Mouse (Mus musculus): ENCODE measurements at regions not wholly inside any gene's neighbourhood (a gene's known extent, or its start where the extent isn't known, plus 50 kb on each side); places are given as distances from the start of the nearest gene placed in this dataset.
A peak's percentile ranks its signal among the peaks of the same experiment; 100 is the strongest.

GRCm38 (mm10) chr16:93533205-93533604 lies 70.7 kb downstream of the Setd4 start:
- DNase-seq = no peak

DNA sequence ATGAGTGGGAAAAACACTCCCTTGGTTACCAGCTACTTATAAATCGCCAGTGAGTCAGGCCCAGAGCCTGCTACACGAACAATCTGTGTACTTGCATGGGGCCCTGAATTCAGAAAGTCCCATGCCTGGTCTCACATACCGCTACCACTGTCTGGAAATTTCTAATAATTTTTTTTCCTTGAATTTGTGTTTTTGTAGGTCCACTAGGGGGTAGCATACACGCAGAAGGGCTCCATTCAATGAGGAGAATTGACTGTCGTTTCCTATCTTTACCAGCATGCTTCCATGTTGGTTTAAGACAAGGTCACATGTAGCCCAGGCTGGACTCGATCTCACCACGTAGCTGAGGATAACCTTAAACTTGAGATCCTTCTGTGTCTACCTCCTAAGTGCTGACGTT lies 71.9 kb downstream of the Setd4 start:
- no peak for DNase-seq

DNA sequence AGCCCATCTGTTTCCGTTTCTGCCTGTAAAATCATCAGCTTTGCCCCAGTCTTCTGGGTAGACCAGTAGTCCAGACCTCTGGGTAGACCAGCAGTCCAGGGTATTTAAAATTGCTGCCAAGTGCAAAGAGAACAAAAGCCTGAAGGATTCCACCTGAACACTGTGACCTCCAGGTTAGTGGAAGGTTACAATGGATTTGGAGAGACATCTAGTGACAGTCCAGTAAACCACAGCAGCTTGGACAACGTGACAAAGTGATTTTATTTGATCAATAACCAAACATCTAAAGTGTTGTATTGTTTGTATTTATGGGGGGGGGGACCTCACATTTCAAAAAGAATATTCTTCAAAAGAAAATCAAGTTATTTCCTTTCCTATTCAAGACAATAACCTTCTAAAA lies 81.4 kb downstream of the Setd4 start:
- DNase-seq = no peak

DNA sequence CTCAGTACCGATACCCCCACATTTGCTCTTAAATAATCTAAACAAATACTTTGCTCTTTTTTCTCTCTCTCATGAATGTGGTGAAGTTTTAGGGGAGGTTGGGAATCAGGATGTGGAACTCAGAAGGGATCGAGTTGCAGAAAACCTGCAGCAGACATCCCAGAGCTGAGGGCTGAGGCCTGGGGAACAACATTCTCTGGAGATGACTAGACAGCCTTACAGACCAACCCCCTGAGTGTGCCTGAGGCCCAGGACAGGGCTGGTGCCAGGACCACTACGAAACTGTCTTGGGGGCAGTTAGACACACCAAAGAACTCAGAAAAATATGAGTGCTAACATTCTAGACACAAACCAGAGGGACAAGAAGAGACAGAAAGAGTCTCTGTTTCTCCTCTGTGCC lies 83.4 kb downstream of the Setd4 start:
- DNase-seq = no peak

GRCm38 (mm10) chr16:93518620-93519019 lies 85.2 kb downstream of the Setd4 start:
- no peak for DNase-seq

- no peak for DNase-seq
These were observed 87.1 kb downstream of the Setd4 start for GRCm38 (mm10) chr16:93516793-93517192.

- no peak for DNase-seq
These were observed 88.4 kb downstream of the Setd4 start for GRCm38 (mm10) chr16:93515456-93515941.

- no peak for DNase-seq
These were observed 90.2 kb downstream of the Setd4 start for GRCm38 (mm10) chr16:93513616-93514041.

DNA sequence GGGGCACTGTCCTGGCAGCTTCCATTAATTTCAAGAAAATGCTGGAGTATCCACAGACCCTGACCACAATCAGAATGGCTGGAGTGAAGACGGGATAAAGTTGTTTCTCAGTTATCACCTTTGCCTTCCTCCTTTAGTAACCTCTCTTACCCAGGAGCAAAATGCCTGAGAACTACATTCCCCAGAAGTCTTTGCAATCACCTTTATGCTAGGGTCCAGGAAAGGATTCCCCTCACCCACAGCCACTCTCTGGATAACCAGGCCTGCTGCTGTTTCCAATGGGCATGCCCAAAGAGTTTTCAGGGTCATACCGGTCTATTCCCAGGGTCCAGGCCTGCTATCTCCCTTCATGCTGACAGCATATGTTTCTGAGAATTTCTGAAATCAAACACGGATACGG lies 91.9 kb downstream of the Setd4 start:
- DNase-seq = no peak

GRCm38 (mm10) chr16:93511517-93511916 lies 92.3 kb downstream of the Setd4 start:
- DNase-seq = peak; percentile 5

DNA sequence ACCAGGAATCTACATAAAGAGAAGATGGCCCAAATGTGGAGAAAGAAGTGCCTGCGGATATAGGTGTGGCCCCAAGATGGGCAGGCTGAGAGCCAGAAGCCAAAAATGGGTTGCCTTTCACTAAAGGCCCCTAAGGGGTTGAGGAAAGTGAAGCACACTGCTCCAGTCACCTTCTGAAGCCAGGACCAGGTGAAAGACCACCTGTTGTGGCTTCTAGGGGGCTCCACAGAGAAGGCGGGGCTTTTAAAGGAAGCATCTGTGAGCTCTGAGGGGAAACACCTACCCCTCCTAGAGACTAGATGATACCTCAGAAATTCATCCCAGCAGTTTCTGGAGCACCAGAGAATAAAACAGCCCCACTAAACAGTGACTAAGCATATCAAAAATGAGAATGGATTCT lies 105.1 kb downstream of the Setd4 start:
- DNase-seq = no peak

GRCm38 (mm10) chr16:93493337-93494002 lies 110.4 kb downstream of the Setd4 start:
- DNase-seq = no peak

DNA sequence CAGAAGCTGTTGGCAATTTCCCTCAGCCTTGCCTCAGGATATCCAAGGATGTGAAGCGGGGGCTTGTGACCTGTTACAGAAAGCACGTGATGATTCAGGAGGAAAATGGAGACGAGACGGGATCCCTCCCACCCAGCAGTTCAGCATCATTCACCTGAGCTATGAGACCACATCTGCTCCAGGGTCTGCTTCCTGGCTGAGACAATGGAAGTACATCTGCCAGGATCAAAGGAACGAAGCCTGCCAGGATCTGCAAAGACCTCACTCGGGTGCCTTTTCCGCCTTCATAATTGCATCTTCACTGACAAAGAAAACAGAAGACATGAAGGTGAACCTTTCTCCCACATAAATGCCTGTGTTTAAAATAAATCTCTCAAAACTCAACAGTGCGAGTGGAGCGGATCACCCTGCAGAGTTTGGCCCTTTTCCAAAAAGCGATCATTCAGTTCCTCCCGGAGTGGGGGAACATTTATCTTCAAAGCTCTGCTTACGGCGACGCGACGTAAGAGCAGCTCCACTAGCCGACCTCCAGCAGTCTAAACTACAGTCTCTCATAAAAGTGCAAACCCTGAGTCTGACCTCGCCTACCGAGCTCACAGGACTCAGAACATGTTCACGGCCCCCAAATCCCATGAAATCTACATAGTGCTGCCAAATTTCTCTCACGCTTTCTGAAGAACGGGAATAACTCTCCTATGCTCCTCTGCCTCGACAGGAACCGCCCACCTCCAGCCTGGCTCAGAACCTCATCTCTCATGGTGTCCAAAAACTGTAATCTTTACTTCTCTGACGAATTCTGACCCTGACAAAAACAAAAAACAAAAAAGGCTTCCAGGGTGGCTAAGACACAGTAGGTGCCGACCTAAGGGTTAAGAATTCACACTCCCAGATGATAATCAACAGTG lies 117.0 kb downstream of the Setd4 start:
- DNase-seq = no peak

- no peak for DNase-seq
These were observed 133.9 kb downstream of the Setd4 start for GRCm38 (mm10) chr16:93469957-93470356.

GRCm38 (mm10) chr16:93465741-93466140 lies 138.1 kb downstream of the Setd4 start:
- DNase-seq = no peak

- DNase-seq = no peak
These were observed 139.0 kb downstream of the Setd4 start for GRCm38 (mm10) chr16:93464898-93465297.

DNA sequence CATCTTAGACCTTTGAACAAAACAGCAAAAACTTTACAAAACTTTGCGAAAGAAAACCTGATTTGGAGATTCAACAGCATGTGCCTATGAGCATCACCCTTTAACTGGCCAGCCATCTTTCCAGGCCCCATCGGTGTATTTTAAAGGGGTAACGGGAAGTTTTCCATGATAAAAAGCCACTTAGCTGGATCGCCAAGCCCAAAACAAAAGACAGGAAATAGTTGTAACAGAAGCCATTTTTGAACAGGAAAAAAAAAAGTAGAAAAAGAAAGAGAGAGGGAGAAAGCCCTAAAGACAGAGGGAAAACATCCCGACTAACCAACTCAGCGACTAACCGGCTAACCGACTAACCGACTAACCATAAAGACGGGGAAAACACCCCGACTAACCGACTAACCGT lies 140.5 kb downstream of the Setd4 start:
- no peak for DNase-seq

DNA sequence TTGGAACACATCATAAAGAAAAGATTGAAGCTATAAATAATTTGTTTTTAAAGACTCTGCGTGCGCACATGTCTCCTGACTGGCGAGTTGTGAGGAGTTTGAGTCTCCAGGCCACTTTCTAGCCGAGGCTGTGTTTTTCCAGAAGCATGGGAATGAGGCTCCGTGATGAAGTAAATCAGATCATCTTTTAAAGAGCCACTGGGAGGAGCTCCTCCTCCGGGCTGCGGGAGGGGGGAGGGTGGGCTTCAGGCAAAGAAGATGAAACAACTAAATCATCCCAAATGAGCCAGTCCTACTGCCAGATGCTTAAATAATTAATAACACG lies 141.6 kb downstream of the Setd4 start:
- no peak for DNase-seq

GRCm38 (mm10) chr16:93461406-93462285 lies 142.2 kb downstream of the Setd4 start:
- no peak for DNase-seq

DNA sequence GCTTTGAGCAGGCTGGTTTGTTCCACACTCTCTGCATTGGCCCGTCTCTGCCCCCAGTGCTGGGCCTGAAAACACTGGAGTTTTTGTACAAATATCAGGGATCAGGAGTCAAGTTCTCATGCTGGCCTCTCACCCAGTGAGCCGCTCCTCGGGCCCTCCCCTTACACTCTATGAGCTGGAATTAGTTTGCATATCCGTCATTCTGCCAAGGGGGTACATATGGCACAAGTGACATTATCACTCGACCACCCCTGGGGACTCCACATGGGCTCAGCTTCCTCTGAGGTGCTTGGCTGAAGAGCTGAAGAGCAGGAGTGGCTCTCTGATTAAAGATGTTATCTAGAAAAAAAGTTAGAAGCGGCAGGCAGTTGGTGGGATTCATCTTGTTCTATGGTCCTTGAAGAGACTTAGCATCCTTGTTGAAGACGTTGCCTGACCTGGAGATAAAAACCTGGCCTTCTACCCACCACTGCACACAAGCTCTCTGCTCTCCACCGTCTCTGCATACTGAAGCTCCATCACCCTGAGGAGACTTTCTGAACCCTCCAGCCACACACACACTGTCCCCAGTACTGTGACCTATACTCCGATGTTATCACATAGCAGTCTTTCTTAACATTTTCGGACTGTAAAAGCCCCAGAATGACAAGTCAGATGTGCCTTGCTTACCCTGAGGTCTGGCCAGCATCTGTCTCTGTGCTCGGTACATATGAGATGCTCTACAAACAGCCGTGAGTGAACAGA lies 144.2 kb downstream of the Setd4 start:
- DNase-seq = no peak

DNA sequence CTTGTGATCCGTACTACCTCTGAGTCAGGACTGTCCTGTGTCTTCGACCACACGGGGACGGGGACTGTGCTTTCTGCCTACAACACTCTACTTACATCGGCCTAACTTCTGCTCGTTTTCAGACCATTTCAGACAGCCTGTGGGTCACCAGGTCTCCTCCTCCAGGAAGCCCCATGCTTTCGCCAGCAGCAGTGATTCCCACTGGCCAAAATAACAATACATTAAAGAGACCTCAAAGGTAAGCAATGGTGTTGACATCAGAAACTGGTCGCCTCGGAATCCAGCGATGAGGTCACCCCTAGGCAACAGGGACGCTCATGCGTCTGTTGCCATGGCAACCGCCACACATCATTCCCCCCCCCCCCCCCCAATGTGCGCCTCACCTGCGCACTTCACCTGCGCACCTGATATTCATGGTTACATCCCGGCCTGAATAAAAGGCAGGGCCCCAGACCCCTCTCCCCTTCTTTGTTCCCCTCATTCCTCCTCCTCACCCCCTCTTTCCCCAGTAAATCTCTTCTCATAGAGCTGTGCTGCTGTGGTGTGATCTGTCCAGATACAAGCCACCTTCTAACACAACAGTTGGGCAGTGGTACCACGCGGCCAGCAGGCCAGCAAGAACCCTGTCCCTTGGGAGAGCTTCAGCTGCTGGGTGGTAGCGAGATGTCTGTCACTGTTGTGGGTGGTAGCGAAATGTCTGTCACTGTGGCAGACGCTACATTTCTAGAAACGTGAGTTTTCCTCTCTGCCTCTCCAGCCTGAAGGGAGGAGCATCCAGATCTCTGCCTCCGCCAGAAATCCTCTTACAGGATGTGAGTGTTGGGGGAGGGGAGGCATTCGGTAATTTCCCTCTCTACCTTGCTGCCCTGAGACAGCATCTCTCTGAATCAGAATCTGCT lies 145.0 kb downstream of the Setd4 start:
- no peak for DNase-seq

Measured in thymus, postnatal 25 days (tissue).